Mouse (Mus musculus) MEL (cell line): ENCODE data around the gene Rhobtb1.

Source experiments
- CTCF ChIP-seq, 3 experiments: IDR thresholded peaks in 2 of 3; conservative IDR thresholded peaks in 1 of 3; 2 replicates each; pipeline ENCODE4 v1.5.1; 2011 to 2012; ENCODE audit warnings: low read length in 3 of 3, low read depth in 2 of 3, mild to moderate bottlenecking in 2 of 3, improper control_type of control experiment in 1 of 3, inconsistent platforms in 1 of 3, mixed read lengths in 1 of 3, moderate library complexity in 1 of 3; ENCODE audit not compliant: control insufficient read depth in 1 of 3, insufficient read depth in 1 of 3, poor library complexity in 1 of 3, severe bottlenecking in 1 of 3
- E2F4 ChIP-seq: IDR thresholded peaks from 2 replicates; pipeline ENCODE4 v1.6.1; 2011; ENCODE audit warnings: low read depth, low read length, improper control_type of control experiment, borderline replicate concordance
- EP300 ChIP-seq, 2 experiments: IDR thresholded peaks; 2 replicates each; pipeline ENCODE4 v1.6.1; 2011; ENCODE audit warnings: improper control_type of control experiment in 2 of 2, low read length in 2 of 2, low read depth in 1 of 2, mild to moderate bottlenecking in 1 of 2
- GATA1 ChIP-seq: IDR thresholded peaks from 2 replicates; pipeline ENCODE4 v1.6.1; 2011; ENCODE audit warnings: low read depth, low read length, improper control_type of control experiment
- HCFC1 ChIP-seq: IDR thresholded peaks from 2 replicates; pipeline ENCODE4 v1.6.1; 2012; ENCODE audit warnings: low read depth, mild to moderate bottlenecking, inconsistent platforms, low read length, improper control_type of control experiment, moderate library complexity
- MXI1 ChIP-seq: IDR thresholded peaks from 2 replicates; pipeline ENCODE4 v1.6.1; 2011; ENCODE audit warnings: mild to moderate bottlenecking, low read depth, low read length, improper control_type of control experiment
- MYC ChIP-seq: IDR thresholded peaks from 2 replicates; pipeline ENCODE4 v1.6.1; 2011; ENCODE audit warnings: low read depth, mild to moderate bottlenecking, low read length, improper control_type of control experiment, moderate library complexity
- POLR2A ChIP-seq, 2 experiments: IDR thresholded peaks; 2 replicates each; pipeline ENCODE4 v1.6.1; 2011 to 2012; ENCODE audit warnings: low read length in 2 of 2, mild to moderate bottlenecking in 2 of 2, control low read depth in 1 of 2, improper control_type of control experiment in 1 of 2, low read depth in 1 of 2, moderate library complexity in 1 of 2; ENCODE audit not compliant: control insufficient read depth in 1 of 2, insufficient read depth in 1 of 2, poor library complexity in 1 of 2
- TAL1 ChIP-seq: IDR thresholded peaks from 2 replicates; pipeline ENCODE4 v1.6.1; 2012; ENCODE audit warnings: mild to moderate bottlenecking, inconsistent platforms, low read length, moderate library complexity, mixed read lengths
- TBP ChIP-seq: IDR thresholded peaks from 2 replicates; pipeline ENCODE4 v1.8.0; 2011; ENCODE audit warnings: low read depth, low read length, improper control_type of control experiment
- ZNF384 ChIP-seq: IDR thresholded peaks from 2 replicates; pipeline ENCODE4 v1.6.1; 2012; ENCODE audit warnings: low read depth, mild to moderate bottlenecking, inconsistent platforms, low read length, improper control_type of control experiment

DNA sequence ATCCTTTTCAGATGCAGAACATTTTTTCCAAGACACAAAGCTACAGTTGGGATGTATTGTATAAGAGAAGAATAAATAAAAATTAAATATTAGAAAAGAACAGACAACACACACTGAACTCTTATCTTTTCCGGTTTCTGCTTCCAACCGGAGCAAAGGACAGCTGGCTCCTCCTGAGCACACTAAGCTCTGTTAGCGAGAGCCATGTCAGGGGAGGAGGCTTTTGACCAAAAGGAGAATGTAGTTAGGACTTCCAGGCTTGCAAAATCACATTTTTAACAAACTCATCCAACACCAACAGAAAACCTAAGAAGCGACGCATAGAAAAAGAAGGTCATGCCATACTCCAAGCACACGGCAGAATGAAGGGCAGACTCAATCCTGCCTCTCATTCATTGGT is 54.8 kb downstream of the Rhobtb1 start:
- TF ChIP-seq POLR2A (IDR thresholded peaks at IDR 0.05; ENCODE audit: control insufficient read depth in 1 of 2, insufficient read depth in 1 of 2, low read depth in 1 of 2, low read length in 2 of 2, poor library complexity in 1 of 2) (no peak), GATA1 (no peak), ZNF384 (no peak), CTCF (IDR thresholded peaks at IDR 0.05 in 2 of 3, conservative IDR thresholded peaks at IDR 0.05 in 1 of 3; ENCODE audit: control insufficient read depth in 1 of 3, insufficient read depth in 1 of 3, low read depth in 2 of 3, low read length in 3 of 3, poor library complexity in 1 of 3, severe bottlenecking in 1 of 3) (no peak), EP300 (IDR thresholded peaks at IDR 0.05; ENCODE audit: low read depth in 1 of 2, low read length in 2 of 2) (no peak), TAL1 (no peak), HCFC1 (no peak), MXI1 (no peak), MYC (no peak), E2F4 (no peak), TBP (no peak)
